Mouse (Mus musculus): ENCODE data around the gene C9orf72.
"Not testable (repeated sequence)": the region's sequence is repeated elsewhere in the genome, so short reads cannot be mapped to it uniquely, and the experiment has no call there.

Gene C9orf72

DNA sequence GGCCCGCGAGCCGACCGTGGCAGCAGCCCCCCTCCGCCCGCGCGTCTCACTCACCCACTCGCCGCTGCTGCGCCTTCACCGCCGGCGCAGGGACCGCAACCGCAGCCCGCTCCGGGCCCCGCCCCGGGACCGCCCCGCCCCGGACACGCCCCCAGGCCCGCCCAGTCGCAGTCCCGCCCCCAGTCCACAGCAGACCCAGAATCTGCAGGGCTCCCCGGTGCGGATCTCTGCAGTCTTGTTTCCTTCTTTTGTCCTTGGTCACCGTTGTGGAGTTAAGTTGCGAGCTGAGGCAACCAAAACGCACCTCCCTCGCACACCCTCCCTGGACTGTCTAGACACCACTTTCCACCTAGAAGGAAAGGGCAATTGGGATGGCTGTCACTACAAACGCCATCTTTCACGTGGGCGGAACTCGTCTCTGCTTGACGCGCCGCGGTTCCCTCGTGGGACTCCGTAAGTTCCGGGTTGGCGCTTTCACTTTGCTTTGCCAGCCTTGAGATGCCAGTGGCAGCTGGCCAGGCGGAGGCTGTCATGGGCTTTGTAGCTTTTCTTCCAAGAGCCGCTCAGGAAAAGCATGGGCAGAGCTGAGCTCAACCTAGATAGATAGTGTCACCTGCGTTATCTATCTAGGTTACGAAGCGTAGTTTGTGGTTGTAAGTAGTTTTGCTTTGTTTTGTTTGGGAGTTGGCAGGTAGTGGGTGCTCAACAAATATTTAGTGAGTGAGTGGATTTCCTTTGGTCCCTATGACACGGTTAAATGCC lies at the start of gene C9orf72:
TSS of gene C9orf72 (minus strand) at position 442 of the 762 bp plus-strand sequence.
- DNase-seq (ENCODE audit: low spot score), result peak; percentile 96

DNA sequence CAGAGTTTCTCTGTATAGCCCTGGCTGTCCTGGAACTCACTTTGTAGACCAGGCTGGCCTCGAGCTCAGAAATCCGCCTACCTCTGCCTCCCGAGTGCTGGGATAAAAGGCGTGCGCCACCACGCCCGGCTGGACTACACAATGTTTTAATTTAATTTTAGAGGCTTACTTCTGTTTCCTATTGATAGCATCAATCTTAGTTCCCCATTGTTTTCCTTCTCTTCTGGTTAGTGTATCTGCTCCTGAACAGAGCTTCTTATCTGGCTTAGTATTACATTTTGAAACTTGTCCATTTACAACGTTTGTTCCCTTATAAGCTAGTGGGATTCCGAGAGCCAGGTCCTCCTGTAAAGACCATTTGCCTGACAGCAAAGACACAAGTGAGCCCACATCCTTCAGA lies 33.0 kb upstream of the C9orf72 start:
- no peak for DNase-seq (ENCODE audit: low spot score)

DNA sequence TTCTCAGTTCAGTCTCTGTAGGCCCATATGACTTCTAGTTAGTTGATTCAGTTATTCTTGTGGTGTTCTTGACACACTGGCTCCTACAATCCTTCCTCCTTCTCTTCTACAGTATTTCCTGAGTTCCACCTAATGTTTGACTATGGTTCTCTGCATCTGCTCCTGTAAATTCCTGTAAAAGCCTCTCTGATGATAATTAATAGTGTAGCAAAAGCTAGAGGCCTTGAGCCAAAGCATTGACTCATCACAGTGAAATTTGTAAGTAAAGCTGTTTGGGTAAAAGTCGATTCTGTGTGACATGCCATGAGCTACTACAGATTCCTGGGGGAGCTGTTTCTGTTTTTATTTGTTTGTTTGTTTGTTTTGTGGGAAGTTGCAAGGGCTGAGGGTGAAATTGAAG lies 18.0 kb upstream of the C9orf72 start:
- no peak for DNase-seq (ENCODE audit: low spot score)

DNA sequence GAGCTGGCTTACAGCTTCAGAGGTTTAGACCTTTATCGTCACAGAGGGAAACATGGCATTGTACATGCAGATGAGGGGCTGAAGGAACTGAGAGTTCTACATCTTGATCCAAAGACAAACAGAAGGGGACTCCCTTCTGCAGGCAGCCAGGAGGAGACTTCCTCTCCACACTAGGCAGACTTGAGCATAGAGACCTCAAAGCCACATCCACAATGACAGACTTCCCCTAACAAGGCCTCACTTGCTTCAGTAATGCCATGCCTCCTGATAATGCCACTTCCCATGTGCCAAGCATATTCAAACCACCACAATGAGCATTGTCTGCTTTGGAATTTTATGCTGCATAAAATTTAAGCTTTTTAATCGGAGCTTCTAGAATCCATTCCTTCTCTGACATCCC lies 15.8 kb upstream of the C9orf72 start:
- no peak for DNase-seq (ENCODE audit: low spot score)

DNA sequence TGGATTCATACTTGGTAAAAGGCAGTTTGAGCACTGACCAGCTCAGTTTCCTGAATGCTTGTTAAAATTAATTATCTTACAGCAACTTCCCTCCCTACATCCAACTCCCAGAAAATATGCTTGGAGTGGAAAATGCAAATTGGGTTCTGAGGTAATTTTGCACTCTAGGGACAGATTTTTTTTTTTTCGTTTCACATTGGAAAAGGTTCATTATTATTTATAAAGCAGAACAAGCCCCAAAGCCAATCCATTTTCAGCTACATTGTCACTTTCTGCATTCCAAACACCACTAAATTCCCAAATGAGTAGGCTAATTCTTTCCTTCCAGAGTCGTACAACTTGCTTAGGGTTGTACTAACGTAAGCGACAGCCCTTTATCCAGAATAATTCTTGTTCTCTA lies 12.7 kb upstream of the C9orf72 start:
- no peak for DNase-seq (ENCODE audit: low spot score)

DNA sequence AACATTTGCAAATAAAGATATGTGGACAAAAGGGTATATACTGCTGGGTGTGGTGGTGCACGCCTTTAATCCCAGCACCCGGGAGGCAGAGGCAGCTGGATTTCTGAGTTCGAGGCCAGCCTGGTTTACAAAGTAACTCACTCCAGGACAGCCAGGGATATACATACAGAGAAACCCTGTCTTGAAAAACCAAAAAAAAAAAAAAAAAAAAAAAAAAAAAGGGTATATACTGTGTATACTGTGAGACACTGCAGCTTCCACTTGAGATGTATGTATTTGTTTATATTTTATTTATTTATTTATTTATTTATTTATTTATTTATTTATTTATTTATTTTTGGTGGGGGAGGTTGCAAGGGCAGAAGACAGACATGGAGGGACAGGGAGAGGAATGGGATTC lies 12.3 kb upstream of the C9orf72 start:
- not testable (repeated sequence) for DNase-seq (ENCODE audit: low spot score)

DNA sequence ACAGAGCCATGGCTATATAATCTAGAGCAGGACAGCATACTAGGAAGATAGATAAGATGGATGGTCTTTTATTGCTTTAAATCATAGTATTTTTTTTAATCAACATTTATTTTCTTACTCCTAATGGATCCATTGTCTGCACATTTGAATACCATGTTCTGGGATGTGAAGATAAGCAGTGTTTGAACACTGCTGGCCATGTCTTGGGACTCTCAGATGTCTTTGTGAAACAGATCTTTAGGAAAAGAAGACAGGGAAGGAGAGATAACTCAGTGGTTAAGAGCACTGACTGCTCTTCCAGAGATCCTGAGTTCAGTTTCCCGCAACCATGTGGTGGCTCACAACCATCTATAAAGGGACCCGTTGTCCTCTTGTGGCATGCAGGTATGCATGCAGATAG lies 10.3 kb upstream of the C9orf72 start:
- no peak for DNase-seq (ENCODE audit: low spot score)

DNA sequence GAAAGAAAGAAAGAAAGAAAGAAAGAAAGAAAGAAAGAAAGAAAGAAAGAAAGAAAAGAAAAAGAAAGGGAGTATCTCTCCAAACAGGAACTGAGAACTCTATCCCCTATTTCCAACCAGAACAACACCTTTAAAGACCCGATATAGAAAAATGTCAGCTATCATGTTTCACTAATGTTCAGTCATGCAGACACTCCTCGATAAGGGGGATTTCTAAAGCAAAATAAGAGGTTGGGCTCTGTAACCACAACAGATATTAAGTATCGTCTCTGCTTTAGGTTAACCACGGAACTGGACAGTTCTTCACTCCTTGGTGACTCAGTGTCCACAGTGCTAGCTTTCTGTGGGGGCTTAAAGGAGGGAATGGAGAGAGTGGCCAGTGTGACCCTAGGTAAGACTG lies 2.3 kb upstream of the C9orf72 start:
- no peak for DNase-seq (ENCODE audit: low spot score)

DNA sequence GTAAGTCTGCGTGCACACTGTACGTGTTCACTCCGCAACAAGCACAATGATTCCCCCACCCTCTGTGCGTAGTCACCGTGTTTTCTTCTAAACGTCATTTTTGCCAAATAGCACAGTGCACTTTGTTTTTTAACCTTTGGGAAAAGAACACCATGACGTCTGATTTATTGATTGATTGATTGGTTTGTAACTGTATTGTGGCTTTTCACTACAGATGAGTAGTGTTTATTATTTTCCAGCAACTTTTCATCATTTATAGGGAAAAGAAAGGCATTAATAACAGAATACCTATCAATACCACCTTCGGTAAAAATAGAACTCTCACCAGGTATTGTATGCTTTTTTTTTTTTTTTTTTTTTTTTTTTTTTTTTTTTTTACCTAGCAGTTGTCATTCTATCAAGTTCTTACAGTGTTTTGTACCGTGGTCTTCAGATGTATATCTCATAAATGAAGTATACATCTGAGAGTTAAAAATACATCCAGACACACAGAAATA lies 569 bp upstream of the C9orf72 start:
- DNase-seq (ENCODE audit: low spot score), result no peak

DNA sequence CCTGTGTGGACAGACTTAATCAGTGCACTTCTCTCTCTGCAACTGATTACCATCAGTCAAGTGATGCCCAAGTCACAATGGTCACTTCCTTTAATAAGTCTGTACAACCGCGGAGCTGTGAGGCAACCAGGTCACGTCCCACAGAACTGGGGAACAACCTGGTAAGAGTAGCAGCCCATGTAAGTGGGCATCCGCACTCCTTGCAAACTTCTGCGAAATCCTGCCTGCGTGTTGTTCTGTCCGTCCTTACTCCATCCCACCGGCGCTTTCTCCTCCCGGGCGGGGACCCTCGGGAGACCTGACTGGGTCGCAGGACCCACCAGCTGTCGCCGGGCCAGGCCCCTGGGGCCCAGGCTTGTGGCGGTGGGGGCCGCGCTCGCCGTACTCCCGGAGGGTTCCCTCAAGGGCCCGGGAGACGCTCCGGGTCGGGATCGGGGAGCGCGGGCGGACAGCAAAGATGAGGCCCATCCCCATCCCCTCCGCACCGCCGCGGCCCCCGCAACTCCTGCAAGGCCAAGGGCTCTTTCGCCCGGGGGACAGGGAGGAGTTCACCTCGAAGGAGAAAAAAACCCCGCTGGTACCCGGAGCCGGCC lies 738 bp downstream of the C9orf72 start:
- DNase-seq (ENCODE audit: low spot score), result peak; percentile 56

DNA sequence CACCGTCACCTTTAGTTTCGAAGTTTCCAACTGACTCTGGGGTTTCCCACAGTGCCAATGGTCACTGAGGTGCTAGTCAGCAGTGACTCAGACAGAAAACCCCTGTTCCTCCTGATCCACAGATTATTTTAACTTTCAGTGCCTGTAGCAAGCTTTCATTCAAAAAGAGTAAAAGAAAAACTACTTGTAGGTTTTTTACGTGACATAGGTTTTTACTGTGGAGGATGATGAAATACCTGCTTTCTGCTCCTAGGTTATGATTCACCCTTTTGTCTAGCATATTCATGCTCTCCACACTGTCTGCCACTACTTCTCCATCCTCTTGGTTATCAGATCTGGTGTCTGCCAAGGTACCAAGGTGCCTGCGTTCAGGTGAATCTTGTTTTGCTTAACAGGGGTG lies 1.9 kb downstream of the C9orf72 start:
- DNase-seq (ENCODE audit: low spot score), result no peak

DNA sequence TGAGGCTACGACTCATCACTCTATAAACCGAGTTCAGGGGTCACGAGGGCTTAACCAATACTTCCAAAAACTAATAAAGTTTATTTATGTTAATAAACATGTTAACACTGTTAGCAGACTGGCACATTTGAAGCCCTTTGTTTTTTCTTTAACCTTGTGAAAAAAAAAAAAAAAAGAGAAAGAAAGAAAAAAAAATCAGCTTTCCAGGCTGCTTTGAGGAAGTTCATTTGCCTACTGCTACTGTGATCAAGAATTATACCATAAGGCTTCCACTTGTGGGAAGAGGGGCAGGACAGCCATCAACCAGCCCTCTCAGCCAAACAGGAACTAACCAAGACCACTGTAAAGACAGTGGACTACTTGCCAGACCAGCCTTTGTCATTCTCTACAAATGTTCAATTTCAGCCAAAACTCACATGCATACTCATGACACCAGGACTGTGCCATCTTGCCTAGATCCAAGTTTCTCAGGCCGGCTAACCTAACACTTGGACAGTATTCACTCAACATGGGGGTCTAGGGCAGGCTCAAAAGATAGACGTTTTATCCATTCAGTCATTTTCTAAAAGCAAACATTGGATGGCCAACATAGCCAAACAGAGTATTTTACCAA lies 2.5 kb downstream of the C9orf72 start:
- DNase-seq (ENCODE audit: low spot score), result no peak

DNA sequence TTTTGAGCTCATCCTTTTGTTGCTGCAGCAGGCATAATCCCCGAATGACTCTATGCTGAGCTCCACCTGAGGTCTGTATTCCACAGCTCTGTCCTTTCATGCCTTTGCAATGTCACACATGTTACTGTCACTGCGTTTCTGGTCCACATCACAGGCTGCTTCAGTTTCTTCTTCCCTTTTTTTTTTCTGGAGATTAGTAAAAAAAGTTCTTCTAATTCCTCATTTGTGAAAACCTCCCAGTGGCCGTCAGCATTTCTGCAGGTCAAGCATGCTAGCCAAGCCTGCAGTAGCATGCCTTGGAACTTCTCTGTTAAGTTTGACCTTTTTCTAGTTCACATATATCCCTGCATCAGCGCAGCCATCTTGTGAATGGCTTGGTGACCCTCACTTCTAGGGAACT lies 4.1 kb downstream of the C9orf72 start:
- no peak for DNase-seq (ENCODE audit: low spot score)

DNA sequence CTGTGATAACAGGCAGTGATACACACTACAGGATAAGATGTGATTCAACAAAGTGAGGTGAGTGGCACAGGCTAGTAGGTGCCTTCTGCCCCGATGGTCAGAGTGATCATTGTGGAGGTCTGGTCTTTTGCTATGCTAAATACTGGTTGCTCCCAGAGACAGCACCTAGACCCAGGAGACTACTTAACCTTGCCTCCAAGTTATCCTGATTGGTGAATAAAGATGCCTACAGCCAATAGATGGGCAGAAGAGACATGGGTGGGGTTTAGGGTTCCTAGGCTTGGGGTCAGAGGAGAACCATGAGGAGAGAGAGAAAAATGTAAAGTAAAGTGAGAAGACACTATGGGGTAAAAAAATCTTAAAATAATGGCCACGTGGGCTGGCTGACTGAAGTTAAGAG lies 4.8 kb downstream of the C9orf72 start:
- DNase-seq (ENCODE audit: low spot score), result no peak

DNA sequence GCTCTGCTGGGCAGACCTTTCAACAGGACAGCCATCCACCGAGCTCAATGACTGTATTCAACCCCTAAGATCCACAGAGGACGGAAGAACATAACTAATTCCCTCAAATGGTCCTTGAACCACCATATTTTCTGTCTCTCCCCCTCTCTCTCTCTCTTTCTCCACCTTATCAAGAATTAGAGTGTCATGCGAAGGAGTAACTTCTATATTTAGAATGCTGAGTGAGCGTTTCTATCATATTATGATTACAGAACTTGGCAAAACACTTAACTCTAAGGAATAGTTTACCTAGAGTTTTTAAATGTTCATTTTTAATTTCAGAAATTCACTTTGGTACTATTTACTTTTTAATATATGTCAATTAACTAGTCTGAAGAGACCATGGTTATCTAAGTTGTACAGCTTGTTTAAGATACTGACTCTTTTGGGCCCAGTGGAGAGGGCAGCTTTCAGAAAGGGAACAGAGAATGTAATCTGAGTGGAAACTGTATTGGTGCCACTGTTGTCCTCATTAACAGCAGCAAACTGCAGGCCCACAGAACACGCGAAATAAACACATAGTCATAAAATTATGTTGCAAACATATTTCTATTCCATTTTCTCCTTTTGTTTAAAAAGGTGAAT lies 5.8 kb downstream of the C9orf72 start:
- DNase-seq (ENCODE audit: low spot score), result no peak

DNA sequence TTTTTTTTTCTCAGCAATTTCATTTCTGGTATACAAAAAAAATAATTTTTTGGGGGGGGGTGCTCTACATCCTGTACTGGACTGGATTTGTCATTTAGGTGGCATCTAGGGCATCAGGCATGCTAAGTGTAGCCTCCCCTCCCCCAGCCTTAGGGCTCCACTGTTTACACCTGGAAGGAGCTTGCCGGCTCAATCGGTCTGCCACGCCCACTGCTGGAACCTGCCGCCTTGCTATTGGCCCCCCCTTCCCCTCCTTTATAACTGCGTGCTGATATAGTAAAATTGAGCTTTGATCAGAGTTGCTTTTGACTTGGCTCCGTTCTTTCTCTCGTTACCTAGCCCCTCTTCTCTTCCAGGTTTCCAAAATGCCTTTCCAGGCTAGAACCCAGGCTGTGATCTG lies 21.3 kb downstream of the C9orf72 start:
- DNase-seq (ENCODE audit: low spot score), result no peak

DNA sequence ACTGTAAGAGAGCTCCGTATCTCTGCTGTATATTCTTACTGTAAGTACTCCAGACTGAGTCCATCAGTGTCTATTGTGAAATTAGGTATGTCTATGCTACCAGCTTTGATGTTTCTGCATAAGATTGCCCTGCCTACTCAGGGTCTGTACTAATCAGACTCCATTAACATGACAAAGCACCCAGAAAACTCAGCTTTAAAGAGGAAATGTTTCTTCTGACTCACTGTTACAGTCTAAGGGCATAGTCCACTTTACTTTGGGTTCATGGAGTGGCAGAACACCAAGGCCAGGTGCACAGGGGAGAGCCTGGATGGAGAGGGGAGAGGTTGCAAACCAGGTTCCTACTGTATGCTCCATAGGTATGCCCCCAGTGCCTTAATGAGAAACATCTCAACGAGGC lies 22.3 kb downstream of the C9orf72 start:
- DNase-seq (ENCODE audit: low spot score), result no peak

DNA sequence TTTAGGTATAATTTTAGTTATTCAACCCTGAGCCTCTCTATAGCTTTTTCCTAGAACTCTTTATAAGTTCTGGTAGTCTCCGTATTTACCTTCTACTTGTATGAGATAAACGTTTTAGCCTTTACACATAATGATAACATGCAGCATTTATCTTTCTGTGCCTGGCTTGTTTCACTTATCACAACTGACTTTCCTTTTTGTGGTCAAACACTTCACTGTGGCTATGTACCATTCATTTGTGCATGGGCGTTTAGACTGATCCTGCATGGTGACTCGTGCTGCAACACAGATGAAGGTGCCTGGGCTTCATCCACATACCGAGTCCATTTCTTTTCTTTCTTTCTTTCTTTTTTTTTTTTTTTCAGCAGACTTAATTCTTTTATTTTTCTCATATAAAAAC lies 24.3 kb downstream of the C9orf72 start:
- no peak for DNase-seq (ENCODE audit: low spot score)

DNA sequence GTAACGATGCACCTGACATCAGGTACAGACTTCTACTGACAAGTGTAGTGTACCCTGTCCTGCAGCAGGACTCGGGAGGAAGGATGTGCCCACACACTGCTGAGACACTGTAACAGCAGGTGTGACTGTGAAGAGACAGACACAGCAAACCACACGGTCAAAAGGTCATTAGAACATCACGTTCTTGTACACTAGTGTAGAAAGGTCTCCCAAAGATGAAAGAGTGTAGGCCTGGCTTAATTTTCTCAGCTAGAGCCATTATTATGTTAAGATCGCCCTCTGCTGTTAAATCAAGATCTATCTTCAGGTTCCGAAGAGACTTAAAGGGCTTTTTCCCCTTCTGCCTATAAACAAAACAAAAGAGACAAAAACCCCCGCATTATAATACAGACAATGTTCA lies 33.2 kb downstream of the C9orf72 start:
- DNase-seq (ENCODE audit: low spot score), result peak; percentile 63

DNA sequence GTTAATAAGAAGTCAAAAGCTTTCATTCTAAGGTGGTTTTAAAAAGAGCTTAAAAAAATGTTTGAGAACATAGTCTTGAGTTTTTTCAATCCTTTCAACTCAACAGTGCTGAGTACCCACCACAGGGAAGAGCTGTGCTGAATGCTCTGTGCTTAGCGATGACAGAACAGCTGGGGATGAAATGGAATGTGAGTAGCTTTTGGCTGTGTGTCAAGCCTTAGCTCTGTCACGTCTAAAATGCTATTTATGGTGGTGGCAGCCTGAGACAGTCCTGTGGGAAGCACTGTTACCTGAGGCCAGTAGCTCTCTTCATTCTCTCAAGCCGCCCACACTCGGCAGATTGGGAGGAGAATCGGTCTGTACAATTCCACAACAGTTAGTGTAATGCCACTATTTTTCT lies 36.2 kb downstream of the C9orf72 start:
- no peak for DNase-seq (ENCODE audit: low spot score)

DNA sequence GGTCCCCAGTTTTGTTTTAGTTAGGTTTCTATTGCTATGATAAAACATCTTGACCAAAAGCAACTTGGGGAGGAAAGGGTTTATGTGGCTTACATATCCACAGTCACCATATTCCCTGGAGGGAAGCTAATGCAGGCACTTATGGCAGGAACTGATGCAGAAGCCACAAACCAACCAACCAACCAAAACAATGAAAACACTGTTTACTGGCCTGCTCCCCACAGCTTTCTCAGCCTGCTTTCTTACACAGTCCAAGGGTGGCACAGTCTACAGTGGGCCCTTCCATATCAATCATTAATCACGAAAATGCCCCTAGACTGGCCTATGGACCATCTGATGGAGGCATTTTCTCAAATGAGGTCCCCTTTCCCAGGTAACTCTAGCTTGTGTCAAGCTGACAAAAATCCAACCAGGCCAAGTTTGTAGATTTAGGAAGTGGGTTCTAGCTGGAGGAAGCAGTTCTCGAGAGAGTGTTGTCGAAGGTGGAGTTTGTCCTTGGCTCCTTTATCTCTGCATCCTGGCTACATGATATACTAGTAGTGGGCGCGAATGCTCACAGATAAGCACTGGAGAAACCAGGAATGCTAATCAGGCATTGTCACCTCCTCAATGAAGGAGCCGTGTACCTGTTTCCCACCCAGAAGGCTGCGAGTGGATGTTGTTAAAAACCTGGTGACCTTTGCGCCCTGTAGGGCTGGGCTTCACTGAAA lies 38.2 kb downstream of the C9orf72 start:
- no peak for DNase-seq (ENCODE audit: low spot score)

DNA sequence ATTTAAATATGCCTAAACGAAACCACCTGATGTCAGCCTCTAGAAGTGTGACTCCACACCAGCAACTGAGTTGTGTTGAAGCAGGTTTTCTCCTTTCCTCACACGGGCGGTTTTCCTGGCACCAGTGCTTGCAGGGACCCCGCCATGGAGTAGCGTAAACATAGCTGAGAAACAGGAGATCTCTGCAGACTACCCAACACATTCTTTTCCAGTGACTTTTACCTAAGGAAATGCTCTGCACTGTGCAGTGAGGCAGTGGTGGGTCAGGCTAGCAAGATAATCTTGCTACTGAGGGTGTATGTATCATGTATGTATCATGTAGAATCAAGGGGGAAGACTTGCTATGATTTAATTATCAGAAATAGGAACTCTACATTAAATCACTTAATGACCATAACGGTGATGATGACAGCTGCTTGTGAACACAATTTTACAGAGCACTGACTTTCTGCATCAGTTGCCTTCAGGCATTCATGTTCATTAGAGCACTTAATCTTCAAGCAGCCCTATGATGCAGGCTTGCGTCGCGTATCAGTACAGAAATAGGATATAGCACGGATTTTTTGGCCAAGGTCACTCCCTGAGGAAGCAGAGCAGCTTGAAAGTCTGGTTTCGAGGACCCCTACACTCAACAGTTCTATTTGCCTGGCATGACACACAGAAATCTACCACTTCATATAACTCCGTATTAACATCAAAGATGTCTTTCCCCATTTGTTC lies 47.9 kb downstream of the C9orf72 start:
- no peak for DNase-seq (ENCODE audit: low spot score)
